Mouse (Mus musculus) lung, embryonic 14.5 days (tissue): ENCODE data around the gene Hs3st6. TPM values are rescaled to one million over a fixed set of nuclear protein-coding genes. Genes with fewer than 3 reads are reported as not detected.

Experiments used
- ATAC-seq: fragments of 200-750 bp; cut with Nextera tagmentation; 2 replicates; pipeline ENCODE4 v1.8.0; 2017; ENCODE audit warnings: mild to moderate bottlenecking, moderate TSS enrichment, moderate library complexity; ENCODE audit not compliant: insufficient read depth
- DNase-seq: peaks from one replicate; pipeline ENCODE4 v3.0.0-alpha.2; 2015
- H3K27ac ChIP-seq: fragments of 300-500 bp; sonication (generic); 2 replicates; pipeline ENCODE4 v1.5.1; 2014; ENCODE audit warnings: low read depth, mild to moderate bottlenecking, moderate library complexity
- H3K27me3 ChIP-seq: fragments of 300-500 bp; sonication (generic); 2 replicates; pipeline ENCODE4 v1.6.1; 2014; ENCODE audit warnings: low read length, control low read depth; ENCODE audit not compliant: insufficient read depth
- H3K36me3 ChIP-seq: fragments of 300-500 bp; sonication (generic); 2 replicates; pipeline ENCODE4 v1.6.1; 2014; ENCODE audit warnings: control low read depth; ENCODE audit not compliant: insufficient read depth
- H3K4me1 ChIP-seq: fragments of 300-500 bp; sonication (generic); 2 replicates; pipeline ENCODE4 v1.6.1; 2014; ENCODE audit warnings: antibody characterized with exemption, control low read depth; ENCODE audit not compliant: insufficient read depth
- H3K4me2 ChIP-seq: fragments of 300-500 bp; sonication (generic); 2 replicates; pipeline ENCODE4 v1.6.1; 2014; ENCODE audit warnings: mild to moderate bottlenecking
- H3K4me3 ChIP-seq: fragments of 300-500 bp; sonication (generic); 2 replicates; pipeline ENCODE4 v1.5.1; 2014; ENCODE audit warnings: low read depth, low read length
- H3K9ac ChIP-seq: fragments of 300-500 bp; sonication (generic); 2 replicates; pipeline ENCODE4 v1.6.1; 2014
- H3K9me3 ChIP-seq: fragments of 300-500 bp; sonication (generic); 2 replicates; pipeline ENCODE4 v1.6.1; 2016; ENCODE audit warnings: low read depth, low read length, control low read depth
- CTCF ChIP-seq: IDR thresholded peaks from 2 replicates; pipeline ENCODE4 v1.5.1; 2016; ENCODE audit warnings: antibody characterized with exemption, low read depth
- WGBS: fragments of 180-500 bp; shearing (Covaris S2); extraction: QIAGEN DNeasy Blood & Tissue Kit; methylation state at CpG from one replicate; pipeline ENCODE4 v1.1.7; 2014; 5-methylcytosine and 5-hydroxymethylcytosine counted together
- polyA plus RNA-seq: library from polyadenylated mRNA; unstranded; fragments of >200 nt; fragmentation: Nextera tagmentation; extraction: Ambion mirVana; gene quantifications from 2 replicates; pipeline ENCODE4 v1.2.1, GENCODE M21; 2014

Hs3st6 gene
- polyA plus RNA-seq, 1 experiment from 2014 or later = 2.9 TPM

DNA sequence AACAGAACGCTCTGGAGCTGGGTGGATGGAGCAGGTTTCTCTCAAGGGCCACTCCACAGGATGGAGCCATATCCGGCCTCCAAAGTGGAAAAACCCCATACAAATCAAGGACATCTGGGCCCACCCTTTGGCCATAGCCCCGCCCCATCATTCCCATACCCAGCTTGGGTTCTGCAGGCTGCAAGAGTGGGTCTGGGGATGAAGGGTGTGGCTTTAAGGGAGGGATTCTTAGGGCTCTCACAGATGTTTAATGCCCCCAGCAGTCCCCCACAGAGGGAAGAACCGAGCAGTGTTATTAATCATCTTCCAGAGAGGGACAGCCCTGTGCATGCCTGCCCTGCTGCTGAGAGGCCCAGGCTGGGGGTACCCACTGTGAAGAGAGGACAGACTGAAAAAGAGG is 5.8 kb upstream of the Hs3st6 start:
- no peak overlapping the region for H3K27ac ChIP-seq
- H3K4me3 ChIP-seq = no peak overlapping the region
- H3K9ac ChIP-seq = no peak overlapping the region; the same call in 1 of the 2 replicates
- DNase-seq = no peak
- peaks cover 8% of the 10 kb centered on the region; the same call in 1 of the 2 replicates for H3K36me3 ChIP-seq
- H3K9me3 ChIP-seq = no peaks in the 10 kb centered on the region
- TF ChIP-seq CTCF = no peak
- 43% methylated on average over 4 of the region's 4 CpGs for WGBS
- no peak overlapping the region for H3K4me2 ChIP-seq
- no peaks in the 10 kb centered on the region for H3K4me1 ChIP-seq
- peaks cover 20% of the 10 kb centered on the region for H3K27me3 ChIP-seq
- no peak for ATAC-seq

DNA sequence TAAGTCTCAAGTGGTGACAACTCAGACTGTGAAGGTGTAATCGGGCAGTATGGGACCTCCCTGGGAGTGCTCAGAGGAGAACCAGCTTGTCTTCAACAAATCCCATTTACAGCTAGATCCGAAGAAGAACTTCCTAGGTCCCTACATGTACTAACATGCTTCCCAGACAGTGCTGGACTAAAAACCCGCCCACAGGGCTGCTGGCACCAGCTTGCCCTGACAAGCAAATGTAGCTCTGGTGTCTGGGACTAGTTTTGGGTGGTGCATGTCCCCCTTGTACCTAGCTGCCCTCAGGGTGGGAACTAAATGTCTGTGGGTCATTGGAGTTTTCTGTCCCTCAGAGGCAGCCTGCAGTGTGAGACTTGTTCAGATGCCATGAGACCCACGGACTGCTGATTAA is 1.3 kb upstream of the Hs3st6 start:
- ATAC-seq (no peak), DNase-seq (no peak)
- Histone ChIP-seq H3K4me2 (no peak overlapping the region), H3K27ac (no peak overlapping the region), H3K9ac (no peak overlapping the region), H3K4me1 (0 out of 2 replicates have a peak, but pooled peaks cover 3% of the 10 kb centered on the region), H3K27me3 (peaks cover 56% of the 10 kb centered on the region), H3K36me3 (no peaks in the 10 kb centered on the region), H3K4me3 (no peak overlapping the region), H3K9me3 (no peaks in the 10 kb centered on the region)
- TF ChIP-seq CTCF = no peak
- 14% methylated on average over 4 of the region's 4 CpGs for WGBS

DNA sequence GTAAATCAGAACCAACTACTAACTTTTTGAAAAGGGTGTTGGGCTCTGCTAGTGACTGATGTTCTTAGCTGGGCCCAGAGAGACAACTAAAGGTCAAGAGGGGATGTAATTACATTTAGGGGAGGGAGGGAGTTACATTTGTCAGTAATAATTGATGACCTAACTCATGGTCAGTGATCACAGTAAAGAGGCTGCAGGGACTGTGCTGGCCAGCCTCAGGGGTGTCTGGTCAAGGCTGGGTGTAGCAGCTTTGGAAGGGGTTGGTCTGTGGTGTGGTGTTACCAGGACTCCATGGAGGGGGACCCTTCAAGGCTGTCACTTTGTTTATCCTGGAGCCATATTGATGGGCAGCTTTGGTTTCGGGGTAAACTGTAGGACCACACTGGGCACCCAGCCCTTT is 4.6 kb downstream of the Hs3st6 start:
- H3K9me3 ChIP-seq = no peaks in the 10 kb centered on the region
- no peak overlapping the region for H3K27ac ChIP-seq
- H3K4me2 ChIP-seq = no peak overlapping the region
- 75% methylated on average over 1 of the region's 1 CpGs for WGBS
- no peak overlapping the region for H3K9ac ChIP-seq
- DNase-seq = no peak
- ATAC-seq = no peak
- 0 out of 2 replicates have a peak, but pooled peaks cover 3% of the 10 kb centered on the region for H3K4me1 ChIP-seq
- no peak for TF ChIP-seq CTCF
- peaks cover 31% of the 10 kb centered on the region for H3K27me3 ChIP-seq
- H3K4me3 ChIP-seq = no peak overlapping the region
- H3K36me3 ChIP-seq = no peaks in the 10 kb centered on the region

DNA sequence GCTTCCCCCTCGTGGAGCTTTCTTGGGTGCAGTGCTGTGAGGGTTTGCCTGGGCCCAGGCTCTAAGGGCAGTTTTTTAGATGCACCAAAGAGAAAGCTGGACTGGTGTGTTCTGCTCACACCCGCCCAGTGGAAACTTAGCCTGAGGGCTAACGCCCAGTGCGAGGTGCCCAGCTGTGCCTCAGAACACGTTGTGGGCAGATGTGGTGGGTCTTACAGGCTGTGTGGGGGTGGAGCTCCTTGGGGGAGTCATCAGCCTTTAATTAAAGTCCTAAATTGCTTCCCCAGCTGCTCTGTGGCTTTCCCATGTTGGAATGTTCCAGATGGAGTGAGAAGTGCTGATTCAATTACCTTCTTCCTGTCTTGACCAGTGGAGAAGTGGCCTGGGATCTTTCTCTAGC is 8.3 kb downstream of the Hs3st6 start:
- DNase-seq (no peak), ATAC-seq (no peak)
- H3K4me3 ChIP-seq = no peak overlapping the region
- H3K4me1 ChIP-seq = peaks cover 3% of the 10 kb centered on the region; the same call in 1 of the 2 replicates
- no peak overlapping the region for H3K27ac ChIP-seq
- no peaks in the 10 kb centered on the region for H3K36me3 ChIP-seq
- WGBS = 61% methylated on average over 5 of the region's 5 CpGs
- no peaks in the 10 kb centered on the region for H3K27me3 ChIP-seq
- no peak overlapping the region for H3K4me2 ChIP-seq
- no peak overlapping the region for H3K9ac ChIP-seq
- no peaks in the 10 kb centered on the region for H3K9me3 ChIP-seq
- no peak for TF ChIP-seq CTCF

DNA sequence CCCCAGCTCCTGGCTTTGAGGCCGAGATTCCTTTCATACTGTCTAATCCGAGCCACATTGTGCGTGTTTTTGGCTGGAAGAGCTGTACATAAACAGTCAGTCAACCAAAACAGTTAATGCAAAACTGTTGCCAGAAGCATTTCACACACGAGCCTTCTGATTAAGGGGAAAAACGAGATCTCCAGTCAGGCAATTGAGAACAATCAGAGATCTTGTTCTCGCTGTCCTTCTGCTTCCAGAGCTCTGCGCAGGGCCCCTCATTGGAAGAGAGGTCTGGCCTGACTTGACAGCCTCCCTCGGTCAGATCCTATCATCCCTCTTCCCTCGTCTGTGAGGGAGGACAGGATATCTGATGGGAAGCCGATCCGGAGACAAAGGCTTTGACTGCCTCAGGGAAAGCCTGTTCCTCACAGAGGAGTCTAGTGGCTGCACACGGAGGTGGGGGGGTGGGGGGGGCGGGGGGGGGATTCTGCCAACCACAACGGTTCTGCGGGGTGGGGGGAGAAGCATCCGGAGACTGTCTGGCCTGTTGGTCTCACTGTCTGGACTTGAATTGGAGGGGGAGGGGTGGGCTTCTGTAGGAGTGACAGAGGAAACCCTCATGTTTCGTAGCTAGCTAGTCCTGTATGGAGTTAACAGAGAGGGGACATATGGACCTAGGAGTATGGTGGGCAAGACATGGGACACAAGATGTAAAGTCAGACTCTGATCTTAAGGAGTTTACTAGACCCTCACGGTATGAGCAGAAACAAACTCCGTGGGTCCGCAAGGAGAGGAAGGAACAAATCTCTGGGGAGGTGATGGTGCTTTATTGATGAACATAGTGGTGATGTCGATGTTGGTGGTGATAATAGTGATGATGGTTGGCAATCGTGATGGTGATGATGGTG is 12.5 kb downstream of the Hs3st6 start:
- peaks cover 5% of the 10 kb centered on the region; the same call in 1 of the 2 replicates for H3K27me3 ChIP-seq
- no peak for TF ChIP-seq CTCF
- peaks cover 5% of the 10 kb centered on the region; the same call in 1 of the 2 replicates for H3K4me1 ChIP-seq
- H3K4me3 ChIP-seq = no peak overlapping the region
- no peaks in the 10 kb centered on the region for H3K36me3 ChIP-seq
- peak; percentile 59 for DNase-seq
- H3K9ac ChIP-seq = no peak overlapping the region
- no peak overlapping the region for H3K4me2 ChIP-seq
- no peak for ATAC-seq
- 39% methylated on average over 22 of the region's 22 CpGs for WGBS
- no peaks in the 10 kb centered on the region for H3K9me3 ChIP-seq
- no peak overlapping the region for H3K27ac ChIP-seq

DNA sequence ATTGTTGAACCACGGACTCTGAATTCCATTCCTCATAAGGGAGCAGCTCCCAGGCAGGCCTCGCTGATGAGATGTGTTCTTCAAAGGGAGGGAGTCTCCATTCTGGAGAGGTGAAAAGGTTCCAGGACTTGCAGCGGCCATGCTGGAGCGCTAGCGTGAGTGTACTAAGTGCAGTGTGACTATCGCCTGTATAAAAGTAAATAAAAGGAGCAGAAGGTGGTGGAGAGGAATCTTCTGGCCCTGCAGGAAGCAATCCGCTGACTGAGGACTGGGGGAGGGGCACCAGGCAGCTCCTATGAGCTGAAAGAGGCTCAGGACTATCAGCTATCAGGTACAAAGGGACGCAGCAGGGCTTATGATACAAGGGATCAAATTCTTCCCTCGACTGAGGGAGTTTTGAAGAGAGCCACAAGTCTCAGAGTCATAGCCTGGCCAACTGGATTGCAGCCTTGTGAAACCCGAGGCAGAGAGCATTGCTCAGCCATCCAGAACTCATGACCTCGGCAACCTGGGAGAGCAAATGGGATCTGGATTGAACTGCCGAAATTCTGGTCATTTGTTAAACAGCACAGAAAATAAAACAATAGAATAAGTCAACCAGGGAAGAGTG is 13.6 kb downstream of the Hs3st6 start:
- H3K9me3 ChIP-seq = no peaks in the 10 kb centered on the region
- no peak overlapping the region for H3K4me2 ChIP-seq
- no peak overlapping the region for H3K4me3 ChIP-seq
- H3K4me1 ChIP-seq = peaks cover 5% of the 10 kb centered on the region; the same call in 1 of the 2 replicates
- no peaks in the 10 kb centered on the region for H3K36me3 ChIP-seq
- DNase-seq (no peak), ATAC-seq (no peak)
- 22% methylated on average over 12 of the region's 12 CpGs for WGBS
- no peak for TF ChIP-seq CTCF
- H3K27me3 ChIP-seq = peaks cover 5% of the 10 kb centered on the region; the same call in 1 of the 2 replicates
- no peak overlapping the region for H3K27ac ChIP-seq
- no peak overlapping the region for H3K9ac ChIP-seq

DNA sequence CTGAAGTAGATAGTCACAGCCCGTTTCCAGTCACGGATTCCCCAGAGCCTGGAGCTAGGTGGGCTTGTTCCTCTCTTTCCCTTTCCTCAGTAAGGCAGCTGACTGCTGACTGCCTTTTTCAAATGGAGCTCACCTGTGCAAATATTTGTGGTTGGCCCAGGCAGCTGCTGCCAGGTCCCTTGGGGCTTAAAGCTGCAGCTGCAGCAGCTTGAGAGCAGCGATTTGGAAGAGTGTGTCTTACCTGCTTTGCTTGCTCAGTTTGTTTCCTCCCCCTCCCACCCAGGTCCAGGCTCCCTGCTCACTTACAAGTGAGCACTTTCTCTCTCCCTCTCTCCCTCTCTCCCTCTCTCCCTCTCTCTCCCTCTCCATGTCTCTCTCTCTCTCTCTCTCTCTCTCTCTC is 16.4 kb downstream of the Hs3st6 start:
- Histone ChIP-seq H3K9me3 (no peaks in the 10 kb centered on the region), H3K4me1 (peaks cover 5% of the 10 kb centered on the region; the same call in 1 of the 2 replicates), H3K4me2 (0 out of 2 replicates have a peak overlapping the region, but pooled peaks have one; percentile 4), H3K9ac (no peak overlapping the region), H3K27me3 (peaks cover 5% of the 10 kb centered on the region; the same call in 1 of the 2 replicates), H3K36me3 (no peaks in the 10 kb centered on the region), H3K27ac (peak overlapping the region; percentile 36; the same call in 1 of the 2 replicates), H3K4me3 (no peak overlapping the region)
- DNase-seq = peak; percentile 46
- no peak for TF ChIP-seq CTCF
- no peak for ATAC-seq
- 31% methylated on average over 3 of the region's 3 CpGs for WGBS
